Mouse (Mus musculus) heart, embryonic 11.5 days (tissue): ENCODE results near the gene Fuca1. TPM values are rescaled to one million over a fixed set of nuclear protein-coding genes. Genes with fewer than 3 reads are reported as not detected.

Experiments used
- ATAC-seq: fragments of 200-750 bp; cut with Nextera tagmentation; replicated peaks from 2 replicates; pipeline ENCODE4 v1.8.0; 2017; ENCODE audit warnings: moderate library complexity; ENCODE audit not compliant: insufficient number of reproducible peaks, low FRiP score, low TSS enrichment
- H3K27ac ChIP-seq: fragments of 300-500 bp; sonication (generic); 2 replicates; pipeline ENCODE4 v1.5.1; 2014; ENCODE audit warnings: mild to moderate bottlenecking, low read depth, low read length
- H3K27me3 ChIP-seq: fragments of 300-500 bp; sonication (generic); 2 replicates; pipeline ENCODE4 v1.6.1; 2014; ENCODE audit warnings: mild to moderate bottlenecking, low read length, mixed read lengths; ENCODE audit not compliant: control insufficient read depth, insufficient read depth
- H3K36me3 ChIP-seq: fragments of 300-500 bp; sonication (generic); 2 replicates; pipeline ENCODE4 v1.6.1; 2014; ENCODE audit warnings: mild to moderate bottlenecking, low read length, moderate library complexity, mixed read lengths; ENCODE audit not compliant: control insufficient read depth, insufficient read depth
- H3K4me1 ChIP-seq: fragments of 300-500 bp; sonication (generic); 2 replicates; pipeline ENCODE4 v1.6.1; 2014; ENCODE audit warnings: low read length; ENCODE audit not compliant: control insufficient read depth, insufficient read depth
- H3K4me2 ChIP-seq: fragments of 300-500 bp; sonication (generic); 2 replicates; pipeline ENCODE4 v1.6.1; 2014; ENCODE audit warnings: mild to moderate bottlenecking, moderate library complexity
- H3K4me3 ChIP-seq: fragments of 300-500 bp; sonication (generic); 2 replicates; pipeline ENCODE4 v1.5.1; 2014; ENCODE audit warnings: low read depth, low read length
- H3K9ac ChIP-seq: fragments of 300-500 bp; sonication (generic); 2 replicates; pipeline ENCODE4 v1.6.1; 2014; ENCODE audit warnings: mild to moderate bottlenecking, low read depth, low read length, moderate library complexity
- H3K9me3 ChIP-seq: fragments of 300-500 bp; sonication (generic); replicated peaks from 2 replicates; pipeline ENCODE4 v1.6.1; 2016; ENCODE audit warnings: low read length; ENCODE audit not compliant: control insufficient read depth
- WGBS: fragments of 180-500 bp; shearing (Covaris S2); extraction: QIAGEN DNeasy Blood & Tissue Kit; methylation state at CpG from one replicate; pipeline ENCODE4 v1.1.7; 2014; ENCODE audit not compliant: insufficient replicate concordance; 5-methylcytosine and 5-hydroxymethylcytosine counted together
- polyA plus RNA-seq: library from polyadenylated mRNA; unstranded; fragments of >200 nt; fragmentation: Nextera tagmentation; extraction: Ambion mirVana; gene quantifications from 2 replicates; pipeline ENCODE4 v1.2.1, GENCODE M21; 2014

Fuca1 gene
- 42.4 and 46.5 TPM in 2 replicates for polyA plus RNA-seq

- Histone ChIP-seq H3K9me3 (no peaks in the 10 kb centered on the region), H3K9ac (peak within 1 kb of the TSS; percentile 71), H3K4me1 (0 out of 2 replicates have a peak, but pooled peaks cover 6% of the 10 kb centered on the region), H3K4me2 (peak within 1 kb of the TSS; percentile 87), H3K36me3 (no peaks in the 10 kb centered on the region), H3K27ac (peak within 1 kb of the TSS; percentile 62), H3K4me3 (peak within 1 kb of the TSS; percentile 79), H3K27me3 (0 out of 2 replicates have a peak, but pooled peaks cover 3% of the 10 kb centered on the region)
- WGBS, result 2% methylated on average over 60 of the region's 60 CpGs
- ATAC-seq, result peak; percentile 90
Measured at GRCm38 (mm10) chr4:135920304-135921241, at the start of gene Fuca1. Gene Fuca1 (plus strand): TSS chr4:135920735.

GRCm38 (mm10) chr4:135872015-135872414 lies 48.5 kb upstream of the Fuca1 start:
- peak overlapping the region; percentile 95 for H3K9ac ChIP-seq
- WGBS, result 49% methylated on average over 3 of the region's 3 CpGs
- peaks cover 38% of the 10 kb centered on the region for H3K4me1 ChIP-seq
- peak overlapping the region; percentile 75 for H3K4me3 ChIP-seq
- H3K36me3 ChIP-seq, result peaks cover 11% of the 10 kb centered on the region
- H3K27me3 ChIP-seq, result no peaks in the 10 kb centered on the region
- peak overlapping the region; percentile 77 for H3K4me2 ChIP-seq
- H3K9me3 ChIP-seq, result no peaks in the 10 kb centered on the region
- ATAC-seq, result no peak
- peak overlapping the region; percentile 41 for H3K27ac ChIP-seq

- ATAC-seq, result no peak
- peak overlapping the region; percentile 77 for H3K4me2 ChIP-seq
- H3K9me3 ChIP-seq, result no peaks in the 10 kb centered on the region
- peak overlapping the region; percentile 95 for H3K9ac ChIP-seq
- no peaks in the 10 kb centered on the region for H3K27me3 ChIP-seq
- H3K4me1 ChIP-seq, result peaks cover 40% of the 10 kb centered on the region
- peak overlapping the region; percentile 100 for H3K27ac ChIP-seq
- peak overlapping the region; percentile 75 for H3K4me3 ChIP-seq
- 12% methylated on average over 17 of the region's 17 CpGs for WGBS
- H3K36me3 ChIP-seq, result peaks cover 11% of the 10 kb centered on the region
Measured at GRCm38 (mm10) chr4:135872589-135873391, 47.7 kb upstream of the Fuca1 start.

GRCm38 (mm10) chr4:135873526-135874202 lies 46.9 kb upstream of the Fuca1 start, which contains the start of gene Pnrc2:
Gene Pnrc2 (minus strand): TSS chr4:135873850.
- H3K4me3 ChIP-seq, result peak within 1 kb of the TSS; percentile 75
- under 1% methylated on average over 55 of the region's 60 CpGs for WGBS
- peak within 1 kb of the TSS; percentile 100 for H3K27ac ChIP-seq
- no peaks in the 10 kb centered on the region for H3K9me3 ChIP-seq
- H3K9ac ChIP-seq, result peak within 1 kb of the TSS; percentile 95
- ATAC-seq, result peak; percentile 93
- H3K4me2 ChIP-seq, result peak within 1 kb of the TSS; percentile 77
- peaks cover 40% of the 10 kb centered on the region for H3K4me1 ChIP-seq
- H3K27me3 ChIP-seq, result no peaks in the 10 kb centered on the region
- peaks cover 11% of the 10 kb centered on the region for H3K36me3 ChIP-seq

- H3K36me3 ChIP-seq, result peaks cover 11% of the 10 kb centered on the region
- H3K27me3 ChIP-seq, result no peaks in the 10 kb centered on the region
- ATAC-seq, result no peak
- peak overlapping the region; percentile 95 for H3K9ac ChIP-seq
- H3K4me1 ChIP-seq, result peaks cover 40% of the 10 kb centered on the region
- peak overlapping the region; percentile 77 for H3K4me2 ChIP-seq
- H3K9me3 ChIP-seq, result no peaks in the 10 kb centered on the region
- 85% methylated on average over 10 of the region's 10 CpGs for WGBS
- peak overlapping the region; percentile 100 for H3K27ac ChIP-seq
- H3K4me3 ChIP-seq, result no peak overlapping the region
Measured at GRCm38 (mm10) chr4:135874564-135875535, 45.7 kb upstream of the Fuca1 start.

GRCm38 (mm10) chr4:135875546-135875945 lies 45.0 kb upstream of the Fuca1 start:
- H3K9ac ChIP-seq, result peak overlapping the region; percentile 66
- 38% methylated on average over 7 of the region's 7 CpGs for WGBS
- peak overlapping the region; percentile 65 for H3K4me2 ChIP-seq
- no peaks in the 10 kb centered on the region for H3K27me3 ChIP-seq
- peak overlapping the region; percentile 80 for H3K27ac ChIP-seq
- no peaks in the 10 kb centered on the region for H3K9me3 ChIP-seq
- peaks cover 11% of the 10 kb centered on the region for H3K36me3 ChIP-seq
- ATAC-seq, result no peak
- no peak overlapping the region for H3K4me3 ChIP-seq
- H3K4me1 ChIP-seq, result peaks cover 40% of the 10 kb centered on the region

GRCm38 (mm10) chr4:135875991-135876582 lies 44.4 kb upstream of the Fuca1 start:
- peak overlapping the region; percentile 66 for H3K9ac ChIP-seq
- peak overlapping the region; percentile 31 for H3K4me3 ChIP-seq
- peak overlapping the region; percentile 80 for H3K27ac ChIP-seq
- peaks cover 40% of the 10 kb centered on the region for H3K4me1 ChIP-seq
- H3K36me3 ChIP-seq, result peaks cover 11% of the 10 kb centered on the region
- H3K27me3 ChIP-seq, result no peaks in the 10 kb centered on the region
- H3K4me2 ChIP-seq, result peak overlapping the region; percentile 65
- H3K9me3 ChIP-seq, result no peaks in the 10 kb centered on the region
- no peak for ATAC-seq
- 6% methylated on average over 9 of the region's 9 CpGs for WGBS
